Comparison of ENCODE assay signal across 9 mouse cellular contexts in the genomic region with DNA sequence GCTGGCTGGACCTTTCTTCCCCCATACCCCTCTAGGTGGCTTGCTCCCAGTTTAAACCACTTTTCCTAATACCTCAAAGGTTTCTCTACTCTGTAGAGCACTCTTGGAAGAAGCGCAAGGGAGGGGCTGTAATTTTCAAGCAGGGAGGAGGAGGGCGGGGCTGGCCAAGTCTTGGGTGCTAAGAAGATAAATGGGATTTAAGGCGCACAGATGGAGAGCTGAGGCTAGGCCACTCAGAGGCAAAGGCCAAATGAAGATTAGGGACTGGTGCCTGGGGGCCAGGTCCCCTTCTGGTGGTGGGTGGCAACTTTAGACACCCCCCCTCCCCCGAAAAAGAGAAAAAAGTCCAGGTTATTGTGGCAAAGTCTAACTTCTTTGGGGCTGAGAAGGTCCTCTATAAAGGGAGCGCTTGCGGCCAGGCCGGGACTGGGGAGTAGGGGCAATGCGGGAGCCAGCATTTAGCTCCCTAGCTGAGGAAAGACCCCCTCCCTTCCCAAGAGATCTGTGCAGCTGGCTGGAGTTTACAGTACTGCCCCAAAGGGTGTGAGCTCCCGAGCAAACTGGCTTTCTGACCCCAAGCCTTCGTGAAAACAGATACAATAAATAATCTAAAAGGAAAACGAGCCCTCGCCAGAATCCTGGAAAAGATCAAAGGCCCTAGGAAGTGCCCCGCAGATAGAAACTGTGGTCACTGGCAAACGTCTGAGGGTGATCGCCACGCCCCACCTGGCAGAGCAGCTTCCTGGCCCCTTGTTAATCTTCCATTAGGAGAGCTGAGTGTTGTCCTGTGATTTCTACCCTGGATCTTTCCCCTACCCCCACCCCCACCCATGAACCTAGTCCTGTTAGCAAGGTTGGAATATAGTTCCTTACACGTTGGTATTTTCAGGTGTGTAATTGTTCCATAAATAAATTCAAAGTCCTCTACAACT. TPM values are rescaled to one million over a fixed set of nuclear protein-coding genes. Genes with fewer than 3 reads are reported as not detected.
DNase-seq lines count a peak whose midpoint lies in the region; ATAC-seq lines count a peak whose summit lies in the region.
"Had no signal": no experiment of that assay in that cellular context is flagged by ENCODE, and none has a peak within 500 bp of the region (broad histone marks: within the 10 kb centered on the region; RNA-seq: fewer than 3 reads in every experiment).

No protein-coding gene starts in this region.

- H3K27ac ChIP-seq in kidney, embryonic 14.5 days (ENCODE audit: low read depth, low read length): peak overlapping the region; percentile 68; the same call in 1 of the 2 replicates
- H3K27ac ChIP-seq in forebrain, embryonic 13.5 days: no peak overlapping the region
- H3K27ac ChIP-seq in midbrain, embryonic 14.5 days (replicated peaks; ENCODE audit: low read depth, low read length): no peak overlapping the region

- H3K4me2 ChIP-seq in kidney, embryonic 14.5 days (replicated peaks; ENCODE audit: low read depth, low read length): peak overlapping the region; percentile 90
- peak overlapping the region; percentile 99 for H3K4me2 ChIP-seq in forebrain, embryonic 13.5 days
- peak overlapping the region; percentile 99 for H3K4me2 ChIP-seq in midbrain, embryonic 14.5 days (ENCODE audit: low read length)

- ATAC-seq in kidney, embryonic 14.5 days (ENCODE audit: low FRiP score, low TSS enrichment): peak; percentile 50
- peak; percentile 63 for ATAC-seq in forebrain, embryonic 13.5 days
- ATAC-seq in midbrain, embryonic 14.5 days (ENCODE audit: low FRiP score, low TSS enrichment): peak; percentile 11; the same call in 1 of the 2 replicates

- H3K27me3 ChIP-seq in kidney, embryonic 14.5 days (ENCODE audit: control insufficient read depth, insufficient read depth, low read length): no peaks in the 10 kb centered on the region
- peaks cover 43% of the 10 kb centered on the region for H3K27me3 ChIP-seq in forebrain, embryonic 13.5 days
- peaks cover 17% of the 10 kb centered on the region; the same call in 1 of the 2 replicates for H3K27me3 ChIP-seq in midbrain, embryonic 14.5 days (ENCODE audit: control insufficient read depth, insufficient read depth, low read length)

- peaks cover 11% of the 10 kb centered on the region for H3K4me1 ChIP-seq in kidney, embryonic 14.5 days (ENCODE audit: control insufficient read depth, insufficient read depth, low read length)
- H3K4me1 ChIP-seq in forebrain, embryonic 13.5 days: peaks cover 10% of the 10 kb centered on the region; the same call in 1 of the 2 replicates
- H3K4me1 ChIP-seq in midbrain, embryonic 14.5 days (ENCODE audit: control insufficient read depth, insufficient read depth, low read length): peaks cover 6% of the 10 kb centered on the region; the same call in 1 of the 2 replicates

- peak overlapping the region; percentile 82; the same call in 1 of the 2 replicates for H3K9ac ChIP-seq in kidney, embryonic 14.5 days (ENCODE audit: low read depth, low read length)
- peak overlapping the region; percentile 68 for H3K9ac ChIP-seq in forebrain, embryonic 13.5 days
- peak overlapping the region; percentile 60 for H3K9ac ChIP-seq in midbrain, embryonic 14.5 days (replicated peaks; ENCODE audit: low read length)

- DNase-seq in kidney, adult 18-20 months: no peak
- peak; percentile 44 for DNase-seq in kidney, postnatal 10 days
- DNase-seq in midbrain, embryonic 14.5 days: peak; percentile 26
- no peak for DNase-seq in cerebellum, adult 18-20 months
- no peak for DNase-seq in left cerebral cortex, postnatal 25 days (ENCODE audit: low spot score in 2 of 2)
- DNase-seq in T-cell, adult 2 months (ENCODE audit: low spot score): no peak

- peak overlapping the region; percentile 76 for H3K4me3 ChIP-seq in kidney, embryonic 14.5 days (ENCODE audit: low read length)
- H3K4me3 ChIP-seq in forebrain, embryonic 13.5 days: peak overlapping the region; percentile 55
- H3K4me3 ChIP-seq in midbrain, embryonic 14.5 days (replicated peaks; ENCODE audit: low read depth, low read length): peak overlapping the region; percentile 55

- WGBS in kidney, embryonic 14.5 days: 1% methylated on average over 17 of the region's 17 CpGs
- 3% methylated on average over 17 of the region's 17 CpGs for WGBS in forebrain, embryonic 13.5 days
- 4% methylated on average over 17 of the region's 17 CpGs for WGBS in midbrain, embryonic 14.5 days

- no peaks in the 10 kb centered on the region for H3K9me3 ChIP-seq in kidney, embryonic 14.5 days (ENCODE audit: control insufficient read depth, low read length)
- no peaks in the 10 kb centered on the region for H3K9me3 ChIP-seq in forebrain, embryonic 13.5 days (replicated peaks)
- no peaks in the 10 kb centered on the region for H3K9me3 ChIP-seq in midbrain, embryonic 14.5 days (ENCODE audit: control insufficient read depth, low read length)

- no peaks in the 10 kb centered on the region for H3K36me3 ChIP-seq in kidney, embryonic 14.5 days (ENCODE audit: control insufficient read depth, insufficient read depth, low read length)
- H3K36me3 ChIP-seq in forebrain, embryonic 13.5 days (ENCODE audit: poor library complexity, severe bottlenecking): no peaks in the 10 kb centered on the region
- H3K36me3 ChIP-seq in midbrain, embryonic 14.5 days (ENCODE audit: control insufficient read depth, insufficient read depth, low read length): no peaks in the 10 kb centered on the region

- intact Hi-C loops in left cerebral cortex, postnatal 25 days (cut with DNase I): no loop called here

RNA-seq across cellular contexts. Expression of a gene that starts 0.7 kb away (rescaled TPM):
- 7.7 and 15.3 TPM in 2 replicates for polyA plus RNA-seq in kidney, embryonic 14.5 days (2014; fragmentation: Nextera tagmentation; extraction: Ambion mirVana)
- polyA plus RNA-seq in forebrain, embryonic 13.5 days (2015; fragmentation: Nextera tagmentation; extraction: Ambion mirVana): 3.6 TPM in 2 replicates
- 1.7 and 8.4 TPM in 2 replicates for polyA plus RNA-seq in midbrain, embryonic 14.5 days (2014; fragmentation: Nextera tagmentation; extraction: Ambion mirVana)
- 1 to 10 TPM; 3.5 to 3.8 TPM for total RNA-seq in left cerebral cortex, postnatal 25 days (2021)
- total RNA-seq: MEL had no signal

Comparison
In these comparisons a context has a peak if more than half of its experiments do, and no peak if none do; other contexts are left out.
1. DNase-seq: peak in kidney, postnatal 10 days (single experiment) and midbrain, embryonic 14.5 days (single experiment); none in kidney, adult 18-20 months (single experiment), cerebellum, adult 18-20 months (0 of 2), left cerebral cortex, postnatal 25 days (0 of 2) and T-cell, adult 2 months (single experiment).
2. ATAC-seq: peak in every context shown above with its lines; median percentile 63 in forebrain, embryonic 13.5 days; 50 in kidney, embryonic 14.5 days; 11 in midbrain, embryonic 14.5 days.
3. Peak in every context shown above with its lines, with median percentiles within 50 percentile points of each other: H3K4me2 ChIP-seq, H3K4me3 ChIP-seq and H3K9ac ChIP-seq.